Mouse (Mus musculus) naive thymus-derived CD4-positive, alpha-beta T cell, adult 2 months (primary cell): ENCODE measurements at regions not wholly inside any gene's neighbourhood (a gene's known extent, or its start where the extent isn't known, plus 50 kb on each side); places are given as distances from the start of the nearest gene placed in this dataset.

Source experiments
- DNase-seq: peaks from one replicate; pipeline ENCODE4 v3.0.0-alpha.2; 2011; ENCODE audit warnings: low read depth

GRCm38 (mm10) chr12:107539683-107540082 is 51.3 kb downstream of the 3110018I06Rik start:
- no peak for DNase-seq

DNA sequence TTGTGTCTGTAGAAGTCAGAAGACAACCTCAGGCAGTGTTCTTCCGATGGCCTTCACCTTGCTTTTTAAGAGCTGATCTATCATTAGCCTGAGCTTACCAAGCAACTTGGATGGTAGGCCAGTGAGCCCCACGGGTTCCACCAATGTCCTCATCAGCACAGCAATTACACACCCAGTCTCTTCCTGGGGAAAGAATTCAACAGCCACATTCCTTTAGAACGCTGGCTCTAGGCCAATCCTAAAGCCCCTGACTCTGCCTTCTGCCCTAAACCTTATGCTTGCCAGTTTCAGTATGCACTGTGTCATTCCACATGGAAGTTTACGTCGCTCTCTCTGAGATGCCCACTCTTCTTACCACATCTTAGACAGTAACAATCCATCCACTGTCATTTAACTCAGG is 52.8 kb downstream of the 3110018I06Rik start:
- no peak for DNase-seq

DNA sequence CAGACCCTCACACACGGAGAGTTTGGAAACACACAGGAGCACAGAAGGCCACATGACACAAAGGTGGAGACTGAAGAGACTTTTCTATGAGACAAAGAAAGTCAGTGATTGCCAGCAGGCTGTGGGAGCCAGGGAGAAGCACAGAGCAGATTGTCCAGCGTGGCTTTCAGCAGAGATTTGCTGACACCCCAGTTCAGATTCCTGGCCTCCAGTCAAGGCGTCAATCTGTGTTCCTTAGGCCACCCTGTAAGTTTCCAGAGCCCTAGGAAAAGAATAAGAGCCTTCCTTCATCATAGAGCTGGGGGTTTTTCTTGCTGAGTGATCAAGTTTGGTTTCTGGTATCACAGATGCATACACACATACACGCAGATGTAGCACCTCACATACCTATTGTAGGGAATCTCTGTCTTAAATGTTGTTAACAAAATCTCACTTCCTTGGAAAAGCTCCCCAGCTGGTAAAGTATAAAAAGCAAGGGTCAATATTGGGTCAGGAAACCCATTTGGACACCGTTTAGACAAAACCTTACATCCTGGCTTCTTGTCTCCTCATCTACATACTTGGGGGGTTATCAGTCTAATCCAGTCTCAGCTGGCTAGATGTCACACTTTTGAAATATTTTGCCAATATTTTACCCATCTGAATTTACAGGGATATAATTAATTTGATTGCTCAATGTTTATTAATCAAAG is 58.9 kb downstream of the 3110018I06Rik start:
- no peak for DNase-seq

- no peak for DNase-seq
Measured at GRCm38 (mm10) chr12:107547886-107548448, 59.5 kb downstream of the 3110018I06Rik start.

- no peak for DNase-seq
Measured at GRCm38 (mm10) chr12:107549452-107550296, 61.2 kb downstream of the 3110018I06Rik start.

- peak; percentile 72 for DNase-seq
Measured at GRCm38 (mm10) chr12:107559191-107559590, 70.8 kb downstream of the 3110018I06Rik start.

GRCm38 (mm10) chr12:107560100-107560499 is 71.7 kb downstream of the 3110018I06Rik start:
- peak; percentile 65 for DNase-seq

- peak; percentile 25 for DNase-seq
Measured at GRCm38 (mm10) chr12:107572586-107572985, 84.2 kb downstream of the 3110018I06Rik start.

DNA sequence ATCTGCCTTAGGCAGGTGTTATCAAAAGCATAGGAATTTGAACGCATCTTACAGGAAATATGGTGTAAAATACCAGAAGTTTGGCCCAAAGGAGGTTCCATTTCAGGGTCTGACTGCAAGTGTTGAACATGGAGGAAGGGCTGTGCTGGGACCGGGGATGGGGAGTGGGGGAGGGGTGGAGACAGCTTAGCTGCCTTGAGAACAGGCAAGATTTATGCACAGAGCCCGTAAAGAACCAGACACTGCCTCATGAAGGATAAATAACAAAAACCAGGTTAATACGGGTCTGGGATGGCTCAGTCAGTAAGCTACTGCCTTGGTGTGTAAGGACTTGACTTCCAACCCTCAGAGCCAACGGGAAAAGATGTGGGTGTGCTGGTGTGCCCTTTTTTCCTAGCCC is 91.1 kb downstream of the 3110018I06Rik start:
- DNase-seq, result no peak

DNA sequence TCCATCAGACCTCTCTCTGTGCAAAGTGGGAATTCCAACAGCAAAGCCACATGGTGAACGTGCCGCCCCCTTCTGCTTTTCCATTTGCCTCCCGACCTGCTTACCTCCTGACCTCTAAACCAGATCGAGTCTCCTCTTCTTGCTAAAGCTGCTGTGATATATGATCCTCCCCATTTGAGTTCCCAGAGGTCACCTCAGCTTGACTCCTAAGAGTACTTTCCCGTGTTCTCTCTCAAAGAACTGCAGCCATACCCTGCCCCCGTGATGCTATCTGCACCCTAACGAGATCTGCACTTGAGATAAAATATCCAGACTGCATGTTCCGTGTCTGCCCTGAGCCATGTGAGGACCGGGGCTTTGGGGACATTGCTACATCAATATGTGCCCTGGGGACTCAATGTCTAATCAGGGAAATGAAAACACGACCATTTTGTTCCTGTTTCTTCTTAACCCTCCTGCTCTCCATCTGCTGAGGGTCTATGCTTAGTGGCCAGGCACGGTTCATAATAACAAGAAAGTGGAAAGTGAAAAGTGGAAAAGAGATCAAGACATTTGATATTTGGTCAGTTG is 94.8 kb downstream of the 3110018I06Rik start:
- DNase-seq, result no peak

DNA sequence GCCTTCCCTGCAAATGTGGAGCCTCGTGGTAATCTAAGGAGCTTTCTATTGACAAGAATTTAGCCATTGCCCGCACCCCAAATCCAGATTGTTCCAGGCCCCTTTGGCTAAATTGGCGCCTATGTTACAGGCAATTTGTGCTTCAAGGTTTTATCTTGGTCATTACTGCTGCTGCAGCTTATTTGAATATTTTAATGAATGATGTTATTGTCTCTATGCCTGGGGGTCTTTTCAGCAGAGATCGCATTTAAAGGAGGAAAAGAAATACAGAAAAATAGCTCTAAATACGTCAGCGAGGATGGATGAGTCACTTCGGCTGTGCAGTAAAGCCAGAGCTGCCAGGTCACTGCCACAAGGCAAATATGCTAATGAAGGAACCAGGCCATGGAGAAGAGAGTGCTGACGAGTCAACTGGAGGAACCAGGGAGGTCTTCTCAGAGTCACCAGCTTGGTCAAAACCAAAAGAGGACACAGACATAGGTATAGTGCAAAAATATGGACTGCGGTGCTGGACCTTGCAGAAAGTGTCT is 97.3 kb downstream of the 3110018I06Rik start:
- no peak for DNase-seq

DNA sequence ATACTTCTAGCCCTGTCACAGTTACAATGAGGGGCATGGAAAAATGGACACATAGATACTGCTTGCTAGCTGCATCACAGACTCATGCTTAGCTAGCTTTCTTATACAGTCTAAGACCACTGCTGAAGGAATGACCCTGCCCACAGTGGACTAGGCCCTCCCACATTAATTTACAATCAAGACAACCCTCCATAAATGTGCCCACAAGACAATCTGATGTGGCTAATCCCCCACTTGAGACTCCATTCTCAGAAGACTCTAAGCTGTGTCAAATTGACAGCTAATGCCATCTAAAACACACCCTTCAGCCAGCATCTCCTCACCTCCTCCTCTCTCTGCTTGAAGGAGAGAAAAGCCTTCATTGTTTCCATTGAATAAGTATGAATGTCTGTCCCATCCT is 107.8 kb downstream of the 3110018I06Rik start:
- DNase-seq, result no peak

GRCm38 (mm10) chr12:107600576-107600975 is 112.1 kb downstream of the 3110018I06Rik start:
- no peak for DNase-seq

- no peak for DNase-seq
Measured at GRCm38 (mm10) chr12:107608966-107609365, 120.5 kb downstream of the 3110018I06Rik start.

- DNase-seq, result no peak
Measured at GRCm38 (mm10) chr12:107609986-107610385, 121.6 kb downstream of the 3110018I06Rik start.

DNA sequence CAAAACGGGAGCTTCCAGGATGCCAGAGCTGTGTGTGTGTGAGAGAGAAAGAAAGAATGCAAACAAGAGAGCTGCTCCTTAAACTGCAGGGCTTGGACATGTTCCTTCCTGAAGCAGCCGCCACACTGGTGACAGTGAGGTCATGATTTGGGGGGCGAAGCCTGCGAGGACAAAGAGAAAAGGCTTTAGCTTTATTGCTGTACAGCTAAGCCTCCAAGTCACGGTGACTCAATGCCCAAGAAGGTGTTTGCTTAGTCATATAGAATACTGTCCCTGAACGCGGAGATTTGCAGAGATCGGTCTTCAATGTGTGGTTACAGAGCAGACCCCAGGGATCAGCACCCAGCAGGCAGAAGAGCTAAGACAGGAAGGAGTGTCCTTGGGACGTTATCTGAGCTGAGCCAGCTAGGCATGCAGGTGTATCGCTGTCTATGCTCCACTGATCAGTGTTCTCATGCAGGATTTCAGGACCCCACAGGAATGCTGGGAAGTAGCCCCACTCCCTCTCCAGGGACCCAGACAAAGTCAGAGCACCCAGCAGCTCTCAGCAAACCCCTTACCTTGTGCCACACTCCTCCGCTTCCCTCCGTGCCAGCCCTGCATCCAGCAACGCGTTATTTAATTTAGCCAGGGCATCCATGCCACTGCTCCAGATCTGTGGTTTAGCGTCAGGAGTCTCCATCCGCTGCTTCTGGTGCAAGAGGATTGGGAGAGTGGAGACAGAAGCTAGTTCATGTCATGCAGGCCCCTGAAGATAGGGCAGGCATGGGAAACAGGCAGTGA is 129.0 kb downstream of the 3110018I06Rik start:
- DNase-seq, result no peak

GRCm38 (mm10) chr12:107624446-107624845 is 136.0 kb downstream of the 3110018I06Rik start:
- DNase-seq, result no peak

- no peak for DNase-seq
Measured at GRCm38 (mm10) chr12:107648008-107648407, 159.6 kb downstream of the 3110018I06Rik start.

GRCm38 (mm10) chr12:107652126-107652728 is 163.8 kb downstream of the 3110018I06Rik start:
- no peak for DNase-seq

DNA sequence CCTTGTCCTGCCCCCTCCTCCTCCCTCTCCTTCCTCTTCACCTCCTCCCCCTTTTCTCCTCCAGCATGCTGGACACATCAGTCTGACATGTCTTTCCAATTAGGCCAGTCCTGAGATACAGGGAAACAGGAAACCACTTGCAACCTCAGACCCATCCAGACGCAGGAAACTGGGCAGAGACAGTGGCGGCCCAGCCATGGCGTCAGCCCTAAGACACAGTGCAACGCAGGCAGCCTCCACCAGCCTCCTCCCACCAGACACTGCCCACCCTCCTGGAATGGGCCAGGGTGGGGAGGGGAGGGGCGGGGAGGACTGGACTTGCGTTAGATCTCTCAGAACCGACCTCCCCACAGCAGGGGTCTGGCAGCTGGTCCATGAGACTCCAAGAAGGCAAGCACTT is 164.7 kb downstream of the 3110018I06Rik start:
- DNase-seq, result no peak

- no peak for DNase-seq
Measured at GRCm38 (mm10) chr12:107656846-107657245, 168.4 kb downstream of the 3110018I06Rik start.
